Mouse (Mus musculus): ENCODE data around the gene Utrn. TPM values are rescaled to one million over a fixed set of nuclear protein-coding genes. Genes with fewer than 3 reads are reported as not detected.
A peak's percentile ranks its signal among the peaks of the same experiment; 100 is the strongest.

Utrn gene
- polyA plus RNA-seq, 1 experiment from 2014 or later = 21.5 TPM

GRCm38 (mm10) chr10:12790881-12791280 lies 78.3 kb downstream of the Utrn start:
- H3K4me1 ChIP-seq (replicated peaks; ENCODE audit: control insufficient read depth, insufficient read depth, low read length) = no peaks in the 10 kb centered on the region; the same call in 1 of the 2 replicates
- no peak overlapping the region for H3K4me2 ChIP-seq (replicated peaks; ENCODE audit: low read depth)
- H3K36me3 ChIP-seq (ENCODE audit: control insufficient read depth, insufficient read depth) = no peaks in the 10 kb centered on the region
- H3K9ac ChIP-seq (ENCODE audit: low read depth, low read length) = no peak overlapping the region
- no peak overlapping the region for H3K27ac ChIP-seq (ENCODE audit: low read depth, low read length)
- WGBS = 63% methylated on average over 3 of the region's 3 CpGs
- H3K9me3 ChIP-seq (ENCODE audit: control insufficient read depth) = no peaks in the 10 kb centered on the region
- no peak for ATAC-seq
- no peak overlapping the region for H3K4me3 ChIP-seq (ENCODE audit: low read depth, low read length)
- no peak for TF ChIP-seq CTCF (IDR thresholded peaks at IDR 0.05; ENCODE audit: low read depth)
- no peaks in the 10 kb centered on the region for H3K27me3 ChIP-seq (replicated peaks; ENCODE audit: control insufficient read depth, insufficient read depth, low read length)

GRCm38 (mm10) chr10:12788529-12788928 lies 80.6 kb downstream of the Utrn start:
- Histone ChIP-seq H3K27me3 (replicated peaks; ENCODE audit: control insufficient read depth, insufficient read depth, low read length) (no peaks in the 10 kb centered on the region), H3K4me3 (ENCODE audit: low read depth, low read length) (no peak overlapping the region), H3K27ac (ENCODE audit: low read depth, low read length) (no peak overlapping the region), H3K36me3 (ENCODE audit: control insufficient read depth, insufficient read depth) (no peaks in the 10 kb centered on the region), H3K9ac (ENCODE audit: low read depth, low read length) (no peak overlapping the region), H3K9me3 (ENCODE audit: control insufficient read depth) (no peaks in the 10 kb centered on the region), H3K4me2 (replicated peaks; ENCODE audit: low read depth) (no peak overlapping the region), H3K4me1 (replicated peaks; ENCODE audit: control insufficient read depth, insufficient read depth, low read length) (no peaks in the 10 kb centered on the region; the same call in 1 of the 2 replicates)
- no peak for ATAC-seq
- WGBS = 68% methylated on average over 1 of the region's 1 CpGs
- TF ChIP-seq CTCF (IDR thresholded peaks at IDR 0.05; ENCODE audit: low read depth) = no peak

- no peaks in the 10 kb centered on the region for H3K27me3 ChIP-seq (replicated peaks; ENCODE audit: control insufficient read depth, insufficient read depth, low read length)
- no peak for TF ChIP-seq CTCF (IDR thresholded peaks at IDR 0.05; ENCODE audit: low read depth)
- ATAC-seq = peak; percentile 77
- H3K4me2 ChIP-seq (replicated peaks; ENCODE audit: low read depth) = no peak overlapping the region
- no peak overlapping the region for H3K4me3 ChIP-seq (ENCODE audit: low read depth, low read length)
- no peaks in the 10 kb centered on the region for H3K9me3 ChIP-seq (ENCODE audit: control insufficient read depth)
- H3K4me1 ChIP-seq (replicated peaks; ENCODE audit: control insufficient read depth, insufficient read depth, low read length) = no peaks in the 10 kb centered on the region; the same call in 1 of the 2 replicates
- H3K9ac ChIP-seq (ENCODE audit: low read depth, low read length) = no peak overlapping the region
- no peak overlapping the region for H3K27ac ChIP-seq (ENCODE audit: low read depth, low read length)
- no peaks in the 10 kb centered on the region for H3K36me3 ChIP-seq (ENCODE audit: control insufficient read depth, insufficient read depth)
- WGBS = 33% methylated on average over 6 of the region's 6 CpGs
Observed at GRCm38 (mm10) chr10:12787965-12788364, 81.2 kb downstream of the Utrn start.

- Histone ChIP-seq H3K4me2 (replicated peaks; ENCODE audit: low read depth) (no peak overlapping the region), H3K9ac (ENCODE audit: low read depth, low read length) (no peak overlapping the region), H3K27ac (ENCODE audit: low read depth, low read length) (no peak overlapping the region), H3K4me1 (replicated peaks; ENCODE audit: control insufficient read depth, insufficient read depth, low read length) (no peaks in the 10 kb centered on the region; the same call in 1 of the 2 replicates), H3K36me3 (ENCODE audit: control insufficient read depth, insufficient read depth) (no peaks in the 10 kb centered on the region), H3K4me3 (ENCODE audit: low read depth, low read length) (no peak overlapping the region), H3K9me3 (ENCODE audit: control insufficient read depth) (no peaks in the 10 kb centered on the region), H3K27me3 (replicated peaks; ENCODE audit: control insufficient read depth, insufficient read depth, low read length) (no peaks in the 10 kb centered on the region)
- ATAC-seq = no peak
- TF ChIP-seq CTCF (IDR thresholded peaks at IDR 0.05; ENCODE audit: low read depth) = no peak
- 93% methylated on average over 5 of the region's 5 CpGs for WGBS
Observed at GRCm38 (mm10) chr10:12785299-12785698, 83.9 kb downstream of the Utrn start.

- TF ChIP-seq CTCF (IDR thresholded peaks at IDR 0.05; ENCODE audit: low read depth) = no peak
- no peak for ATAC-seq
- Histone ChIP-seq H3K4me3 (ENCODE audit: low read depth, low read length) (no peak overlapping the region), H3K4me2 (replicated peaks; ENCODE audit: low read depth) (no peak overlapping the region), H3K36me3 (ENCODE audit: control insufficient read depth, insufficient read depth) (no peaks in the 10 kb centered on the region), H3K27ac (ENCODE audit: low read depth, low read length) (no peak overlapping the region), H3K27me3 (replicated peaks; ENCODE audit: control insufficient read depth, insufficient read depth, low read length) (no peaks in the 10 kb centered on the region), H3K9ac (ENCODE audit: low read depth, low read length) (no peak overlapping the region), H3K4me1 (replicated peaks; ENCODE audit: control insufficient read depth, insufficient read depth, low read length) (no peaks in the 10 kb centered on the region), H3K9me3 (ENCODE audit: control insufficient read depth) (no peaks in the 10 kb centered on the region)
- WGBS = 85% methylated on average over 4 of the region's 4 CpGs
Observed at GRCm38 (mm10) chr10:12781381-12781907, 87.7 kb downstream of the Utrn start.

- 0 out of 2 replicates have a peak overlapping the region, but pooled peaks have one; percentile 24 for H3K4me2 ChIP-seq (replicated peaks; ENCODE audit: low read depth)
- no peak for TF ChIP-seq CTCF (IDR thresholded peaks at IDR 0.05; ENCODE audit: low read depth)
- no peak overlapping the region for H3K27ac ChIP-seq (ENCODE audit: low read depth, low read length)
- H3K27me3 ChIP-seq (replicated peaks; ENCODE audit: control insufficient read depth, insufficient read depth, low read length) = no peaks in the 10 kb centered on the region
- no peak for ATAC-seq
- H3K4me3 ChIP-seq (ENCODE audit: low read depth, low read length) = no peak overlapping the region
- H3K9me3 ChIP-seq (ENCODE audit: control insufficient read depth) = no peaks in the 10 kb centered on the region
- no peaks in the 10 kb centered on the region; the same call in 1 of the 2 replicates for H3K4me1 ChIP-seq (replicated peaks; ENCODE audit: control insufficient read depth, insufficient read depth, low read length)
- H3K36me3 ChIP-seq (ENCODE audit: control insufficient read depth, insufficient read depth) = no peaks in the 10 kb centered on the region
- 30% methylated on average over 6 of the region's 6 CpGs for WGBS
- H3K9ac ChIP-seq (ENCODE audit: low read depth, low read length) = no peak overlapping the region
Observed at GRCm38 (mm10) chr10:12773178-12773577, 96.0 kb downstream of the Utrn start.

Data from intestine, postnatal 0 days (tissue).